Mouse (Mus musculus) limb, embryonic 11.5 days (tissue): ENCODE data around the gene Sec1. TPM values are rescaled to one million over a fixed set of nuclear protein-coding genes. Genes with fewer than 3 reads are reported as not detected.

Experiments
- ATAC-seq: fragments of 200-750 bp; cut with Nextera tagmentation; 2 replicates; pipeline ENCODE4 v1.8.0; 2017; ENCODE audit warnings: low read depth; ENCODE audit not compliant: insufficient number of reproducible peaks, low FRiP score, low TSS enrichment
- DNase-seq: peaks from one replicate; pipeline ENCODE4 v3.0.0-alpha.2; 2015; ENCODE audit warnings: low spot score
- H3K27ac ChIP-seq: fragments of 300-500 bp; sonication (generic); replicated peaks from 2 replicates; pipeline ENCODE4 v1.5.1; 2014; ENCODE audit warnings: low read depth, mild to moderate bottlenecking, low read length
- H3K27me3 ChIP-seq: fragments of 300-500 bp; sonication (generic); 2 replicates; pipeline ENCODE4 v1.6.1; 2014; ENCODE audit warnings: mild to moderate bottlenecking, low read length, mixed read lengths; ENCODE audit not compliant: control insufficient read depth, insufficient read depth
- H3K36me3 ChIP-seq: fragments of 300-500 bp; sonication (generic); 2 replicates; pipeline ENCODE4 v1.6.1; 2014; ENCODE audit warnings: mild to moderate bottlenecking, low read length, moderate library complexity, mixed read lengths; ENCODE audit not compliant: control insufficient read depth, insufficient read depth
- H3K4me1 ChIP-seq: fragments of 300-500 bp; sonication (generic); 2 replicates; pipeline ENCODE4 v1.6.1; 2014; ENCODE audit warnings: low read length, mixed read lengths; ENCODE audit not compliant: control insufficient read depth, insufficient read depth
- H3K4me2 ChIP-seq: fragments of 300-500 bp; sonication (generic); 2 replicates; pipeline ENCODE4 v1.6.1; 2014; ENCODE audit warnings: low read depth, mild to moderate bottlenecking, moderate library complexity; ENCODE audit not compliant: severe bottlenecking
- H3K4me3 ChIP-seq: fragments of 300-500 bp; sonication (generic); 2 replicates; pipeline ENCODE4 v1.5.1; 2014; ENCODE audit warnings: low read depth, low read length
- H3K9ac ChIP-seq: fragments of 300-500 bp; sonication (generic); 2 replicates; pipeline ENCODE4 v1.6.1; 2014; ENCODE audit warnings: mild to moderate bottlenecking, low read length
- H3K9me3 ChIP-seq: fragments of 300-500 bp; sonication (generic); 2 replicates; pipeline ENCODE4 v1.6.1; 2016; ENCODE audit warnings: low read length; ENCODE audit not compliant: control insufficient read depth
- WGBS: fragments of 180-500 bp; shearing (Covaris S2); extraction: QIAGEN DNeasy Blood & Tissue Kit; methylation state at CpG from one replicate; pipeline ENCODE4 v1.1.7; 2014; 5-methylcytosine and 5-hydroxymethylcytosine counted together
- polyA plus RNA-seq: library from polyadenylated mRNA; unstranded; fragments of >200 nt; fragmentation: Nextera tagmentation; extraction: Ambion mirVana; gene quantifications from 2 replicates; pipeline ENCODE4 v1.2.1, GENCODE M21; 2014

Sec1 gene
- polyA plus RNA-seq, 1 experiment from 2014 or later, result 0.37 TPM

GRCm38 (mm10) chr7:45634946-45635681 is 59.1 kb downstream of the Sec1 start:
- 86% methylated on average over 11 of the region's 11 CpGs for WGBS
- H3K27ac ChIP-seq, result no peak overlapping the region

DNA sequence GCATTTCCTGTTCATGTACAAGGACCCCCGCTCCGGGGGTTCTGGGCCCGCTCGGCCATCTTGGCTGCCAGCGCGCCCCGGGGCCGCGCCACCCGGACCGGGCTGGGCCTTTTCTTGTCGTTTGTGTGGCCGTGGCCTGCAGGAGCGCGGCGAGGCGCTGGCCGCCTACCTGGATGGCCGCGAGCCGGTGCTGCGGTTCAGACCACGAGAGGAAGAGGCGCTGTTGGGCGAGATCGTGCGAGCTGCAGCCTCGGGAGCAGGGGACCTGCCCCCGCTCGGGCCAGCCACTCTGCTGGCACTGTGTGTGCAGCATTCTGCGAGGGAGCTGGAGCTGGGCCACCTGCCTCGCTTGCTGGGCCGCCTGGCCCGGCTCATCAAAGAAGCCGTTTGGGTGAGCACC is 61.7 kb downstream of the Sec1 start:
- peak overlapping the region; percentile 17; the same call in 1 of the 2 replicates for H3K4me3 ChIP-seq
- H3K27ac ChIP-seq, result no peak overlapping the region
- peak overlapping the region; percentile 68 for H3K9ac ChIP-seq
- no peaks in the 10 kb centered on the region for H3K9me3 ChIP-seq
- H3K27me3 ChIP-seq, result peaks cover 20% of the 10 kb centered on the region
- 13% methylated on average over 35 of the region's 35 CpGs for WGBS
- H3K4me1 ChIP-seq, result peaks cover 12% of the 10 kb centered on the region
- H3K36me3 ChIP-seq, result 0 out of 2 replicates have a peak, but pooled peaks cover 2% of the 10 kb centered on the region
- H3K4me2 ChIP-seq, result peak overlapping the region; percentile 36
- ATAC-seq (no peak), DNase-seq (peak; percentile 68)

More at GRCm38 (mm10) chr7:45634946-45635681, 59.1 kb downstream of the Sec1 start:
- Histone ChIP-seq H3K9me3 (no peaks in the 10 kb centered on the region), H3K4me1 (peaks cover 12% of the 10 kb centered on the region; the same call in 1 of the 2 replicates), H3K27me3 (0 out of 2 replicates have a peak, but pooled peaks cover 4% of the 10 kb centered on the region), H3K4me3 (no peak overlapping the region), H3K9ac (no peak overlapping the region), H3K4me2 (no peak overlapping the region), H3K36me3 (0 out of 2 replicates have a peak, but pooled peaks cover 2% of the 10 kb centered on the region)
- ATAC-seq (no peak), DNase-seq (no peak)

GRCm38 (mm10) chr7:45630064-45630907 is 63.9 kb downstream of the Sec1 start:
- 73% methylated on average over 23 of the region's 23 CpGs for whole genome bisulfite sequencing
- Histone ChIP-seq H3K36me3 (no peaks in the 10 kb centered on the region), H3K27me3 (peaks cover 25% of the 10 kb centered on the region), H3K9ac (no peak overlapping the region), H3K4me2 (no peak overlapping the region), H3K27ac (no peak overlapping the region), H3K9me3 (no peaks in the 10 kb centered on the region), H3K4me3 (no peak overlapping the region), H3K4me1 (peaks cover 12% of the 10 kb centered on the region)
- ATAC-seq, result no peak
- DNase-seq, result no peak

DNA sequence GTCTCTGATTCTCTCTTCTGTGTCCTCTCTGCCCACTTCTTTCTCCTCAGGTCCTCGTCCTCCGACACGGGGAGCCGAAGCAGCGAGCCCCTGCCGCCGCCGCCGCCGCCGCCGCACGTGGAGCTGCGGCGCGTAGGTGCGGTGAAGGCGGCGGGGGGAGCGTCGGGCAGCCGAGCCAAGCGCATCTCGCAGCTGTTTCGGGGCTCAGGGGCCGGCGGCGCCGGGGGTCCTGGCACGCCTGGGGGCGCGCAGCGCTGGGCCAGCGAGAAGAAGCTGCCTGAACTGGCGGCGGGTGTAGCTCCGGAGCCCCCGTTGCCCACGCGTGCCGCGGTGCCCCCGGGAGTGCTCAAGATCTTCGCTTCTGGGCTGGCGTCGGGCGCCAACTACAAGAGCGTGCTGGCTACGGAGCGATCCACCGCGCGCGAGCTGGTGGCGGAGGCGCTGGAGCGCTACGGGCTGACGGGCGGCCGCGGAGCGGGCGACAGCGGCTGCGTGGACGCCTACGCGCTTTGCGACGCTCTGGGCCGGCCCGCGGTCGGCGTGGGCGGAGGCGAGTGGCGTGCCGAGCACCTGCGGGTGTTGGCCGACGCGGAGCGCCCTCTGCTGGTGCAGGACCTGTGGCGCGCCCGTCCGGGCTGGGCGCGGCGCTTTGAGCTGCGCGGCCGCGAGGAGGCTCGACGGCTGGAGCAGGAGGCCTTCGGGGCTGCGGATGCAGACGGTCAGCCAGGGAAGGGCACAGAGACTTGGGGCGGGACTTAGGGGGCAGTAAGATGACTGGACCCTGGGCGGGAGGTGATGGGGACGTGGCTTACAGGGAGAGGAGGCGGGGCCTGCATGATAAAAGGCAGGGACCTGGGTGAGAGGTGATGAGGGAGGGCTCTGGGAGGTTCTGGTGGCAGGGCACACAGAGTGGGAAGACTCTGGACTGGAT is 65.6 kb downstream of the Sec1 start:
- H3K9me3 ChIP-seq, result no peaks in the 10 kb centered on the region
- no peak overlapping the region for H3K27ac ChIP-seq
- peak overlapping the region; percentile 72 for H3K9ac ChIP-seq
- H3K36me3 ChIP-seq, result no peaks in the 10 kb centered on the region
- H3K4me3 ChIP-seq, result peak overlapping the region; percentile 51
- peaks cover 25% of the 10 kb centered on the region for H3K27me3 ChIP-seq
- H3K4me2 ChIP-seq, result peak overlapping the region; percentile 97
- DNase-seq (peak; percentile 93), ATAC-seq (peak; percentile 61)
- WGBS, result 1% methylated on average over 99 of the region's 105 CpGs
- H3K4me1 ChIP-seq, result peaks cover 12% of the 10 kb centered on the region

Other genes starting within 250 kb of the Sec1 start
- 4,688 and 5,046 TPM in 2 replicates for gene Ftl1, start 234.5 kb downstream of the Sec1 start, polyA plus RNA-seq
- gene Bax, start 227.5 kb downstream of the Sec1 start, polyA plus RNA-seq, result 186 and 191 TPM in 2 replicates
- 1.1 and 1.5 TPM in 2 replicates for gene Tulp2, start 212.5 kb downstream of the Sec1 start, polyA plus RNA-seq
- gene Gm45808, start 207.6 kb downstream of the Sec1 start, polyA plus RNA-seq, result not detected in 2 replicates
- gene Dhdh, start 205.6 kb downstream of the Sec1 start, polyA plus RNA-seq, result 3.3 and 4.3 TPM in 2 replicates
- 116 and 122 TPM in 2 replicates for gene Nucb1, start 184.0 kb downstream of the Sec1 start, polyA plus RNA-seq
- gene Ppp1r15a, start 168.1 kb downstream of the Sec1 start, polyA plus RNA-seq, result 19.5 and 21.9 TPM in 2 replicates
- gene Plekha4, start 168.1 kb downstream of the Sec1 start, polyA plus RNA-seq, result 0.52 and 0.64 TPM in 2 replicates
- 0.58 and 1.0 TPM in 2 replicates for gene Hsd17b14, start 139.5 kb downstream of the Sec1 start, polyA plus RNA-seq
- gene Bcat2, start 124.2 kb downstream of the Sec1 start, polyA plus RNA-seq, result 50.7 and 54.2 TPM in 2 replicates
- gene Fgf21, start 78.9 kb downstream of the Sec1 start, polyA plus RNA-seq, result not detected in 2 replicates
- 0.07 TPM in 1 of 2 replicates, not detected in the other for gene Fut1, start 77.1 kb downstream of the Sec1 start, polyA plus RNA-seq
- not detected in 2 replicates for gene Izumo1, start 72.6 kb downstream of the Sec1 start, polyA plus RNA-seq
- gene Rasip1, start 66.9 kb downstream of the Sec1 start, polyA plus RNA-seq, result 5.8 and 6.4 TPM in 2 replicates
- 2.8 and 5.1 TPM in 2 replicates for gene Mamstr, start 54.4 kb downstream of the Sec1 start, polyA plus RNA-seq
- 0.12 and 0.28 TPM in 2 replicates for gene Fut2, start 28.0 kb downstream of the Sec1 start, polyA plus RNA-seq
- gene Ntn5, start 10.4 kb downstream of the Sec1 start, polyA plus RNA-seq, result 0.24 and 0.44 TPM in 2 replicates
- 5.1 and 5.5 TPM in 2 replicates for gene Car11, start 5.4 kb upstream of the Sec1 start, polyA plus RNA-seq
- 4.2 and 4.9 TPM in 2 replicates for gene Dbp, start 10.7 kb upstream of the Sec1 start, polyA plus RNA-seq
- 1,181 and 1,244 TPM in 2 replicates for gene Rpl18, start 21.1 kb upstream of the Sec1 start, polyA plus RNA-seq
- gene Sphk2, start 23.6 kb upstream of the Sec1 start, polyA plus RNA-seq, result 28.4 and 28.5 TPM in 2 replicates
- gene Fam83e, start 26.8 kb upstream of the Sec1 start, polyA plus RNA-seq, result 0.65 and 0.82 TPM in 2 replicates
- not detected in 2 replicates for gene Spaca4, start 31.4 kb upstream of the Sec1 start, polyA plus RNA-seq
- 3.6 and 4.6 TPM in 2 replicates for gene Lmtk3, start 89.3 kb upstream of the Sec1 start, polyA plus RNA-seq
- gene Sult2b1, start 90.3 kb upstream of the Sec1 start, polyA plus RNA-seq, result 0.77 and 3.2 TPM in 2 replicates
- gene Cyth2, start 120.2 kb upstream of the Sec1 start, polyA plus RNA-seq, result 176 TPM in 2 replicates
- gene Kcnj14, start 130.4 kb upstream of the Sec1 start, polyA plus RNA-seq, result 1.4 and 1.5 TPM in 2 replicates
- gene Grwd1, start 136.5 kb upstream of the Sec1 start, polyA plus RNA-seq, result 90.6 and 94.3 TPM in 2 replicates
- 72.7 and 97.1 TPM in 2 replicates for gene Kdelr1, start 178.4 kb upstream of the Sec1 start, polyA plus RNA-seq
- gene Grin2d, start 184.0 kb upstream of the Sec1 start, polyA plus RNA-seq, result 0.07 TPM in 1 of 2 replicates, not detected in the other
- 1.0 and 1.8 TPM in 2 replicates for gene Syngr4, start 202.3 kb upstream of the Sec1 start, polyA plus RNA-seq
- 3.6 and 4.3 TPM in 2 replicates for gene Tmem143, start 202.5 kb upstream of the Sec1 start, polyA plus RNA-seq
- 30.3 and 35.9 TPM in 2 replicates for gene Emp3, start 227.0 kb upstream of the Sec1 start, polyA plus RNA-seq
- 3.8 and 4.7 TPM in 2 replicates for gene Ccdc114, start 229.7 kb upstream of the Sec1 start, polyA plus RNA-seq